Mouse (Mus musculus) frontal cortex, postnatal 36 days (tissue): Measurements from ENCODE around the gene Ppp2r5b.

Experiments
- DNase-seq, 2 experiments: peaks; one replicate each; pipeline ENCODE4 v3.0.0; 2022; ENCODE audit warnings: low spot score in 2 of 2

Gene Ppp2r5b

DNA sequence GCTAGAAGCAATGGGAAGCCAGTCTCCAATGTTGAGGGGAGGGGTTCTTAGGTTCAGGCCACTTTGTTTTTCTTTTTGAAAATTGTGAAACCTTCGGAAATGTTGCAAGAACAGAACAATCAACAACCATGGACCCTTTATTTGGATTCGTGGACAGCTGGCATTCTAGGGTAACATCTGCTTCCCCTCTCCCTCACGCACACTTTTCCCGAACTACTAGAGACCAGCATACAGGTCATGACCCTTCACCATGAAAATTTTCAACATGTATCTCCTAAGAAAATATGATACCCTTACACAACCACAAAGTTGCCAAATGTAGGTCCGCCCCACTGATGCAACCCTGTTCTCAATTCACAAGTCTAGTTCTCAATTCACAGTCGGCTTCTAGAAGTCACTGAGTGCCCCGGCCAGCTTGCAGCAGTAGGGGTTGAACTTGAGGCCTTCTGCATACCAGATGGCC, 33.0 kb upstream of the Ppp2r5b start:
- DNase-seq: no peak

DNA sequence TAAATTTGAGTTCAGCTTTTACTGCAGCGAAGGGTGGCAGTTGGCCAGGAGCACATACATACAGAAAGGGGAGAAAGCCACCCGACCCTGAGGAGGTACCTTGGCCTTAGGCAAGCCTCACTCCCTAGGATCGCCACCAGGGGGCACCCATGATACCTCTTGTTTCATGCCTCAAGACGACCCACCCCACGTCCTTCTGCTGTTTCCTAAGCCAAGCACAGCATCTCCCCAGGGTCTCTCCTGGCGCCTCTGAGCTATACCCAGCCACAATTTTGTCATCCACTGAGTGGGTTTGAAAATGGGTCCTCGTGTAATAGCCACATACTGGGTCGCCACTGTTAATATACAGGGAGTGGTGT, 32.5 kb upstream of the Ppp2r5b start:
- peak; percentile 86 to 90 for DNase-seq

DNA sequence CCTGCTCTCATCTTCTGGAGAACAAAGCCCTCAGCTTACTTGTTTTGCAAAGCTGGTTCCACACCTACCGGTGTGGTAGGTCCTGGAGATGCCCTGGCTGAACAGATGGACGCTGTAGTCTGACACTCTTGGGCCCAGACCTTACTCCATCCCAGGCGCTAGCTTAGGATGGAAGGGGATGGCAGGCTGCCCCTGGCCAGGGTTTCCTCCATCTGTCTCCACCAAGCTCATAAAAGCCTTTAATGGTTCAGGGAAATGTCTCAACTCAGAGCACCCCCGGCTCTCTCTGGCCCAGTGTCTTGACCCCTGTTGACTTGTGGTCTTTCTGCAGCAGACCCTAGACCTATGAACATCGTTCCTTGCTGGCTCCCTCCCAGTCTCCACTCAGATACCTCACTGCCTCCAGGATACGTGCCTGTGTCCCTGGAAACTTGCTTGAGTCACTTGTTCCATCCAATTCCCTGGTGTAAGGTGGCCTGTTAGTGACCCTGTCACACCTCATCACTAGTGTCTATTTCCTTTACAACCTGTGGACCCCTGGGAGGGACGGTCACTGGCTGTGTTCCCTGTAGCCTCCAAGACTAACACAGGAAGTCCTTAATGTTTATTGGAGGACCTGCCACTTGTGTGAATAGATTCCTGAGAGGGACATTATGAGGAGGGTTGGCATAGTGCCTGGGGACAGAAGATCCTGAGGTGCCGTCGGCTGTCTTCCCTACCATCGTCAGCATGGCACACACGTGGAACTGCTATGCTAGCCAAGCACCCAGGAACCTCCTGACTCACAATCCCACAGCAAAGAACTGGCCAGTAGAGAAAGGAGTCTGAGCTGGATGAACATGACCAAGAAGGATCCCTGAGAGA, 31.9 kb upstream of the Ppp2r5b start:
- no peak for DNase-seq

DNA sequence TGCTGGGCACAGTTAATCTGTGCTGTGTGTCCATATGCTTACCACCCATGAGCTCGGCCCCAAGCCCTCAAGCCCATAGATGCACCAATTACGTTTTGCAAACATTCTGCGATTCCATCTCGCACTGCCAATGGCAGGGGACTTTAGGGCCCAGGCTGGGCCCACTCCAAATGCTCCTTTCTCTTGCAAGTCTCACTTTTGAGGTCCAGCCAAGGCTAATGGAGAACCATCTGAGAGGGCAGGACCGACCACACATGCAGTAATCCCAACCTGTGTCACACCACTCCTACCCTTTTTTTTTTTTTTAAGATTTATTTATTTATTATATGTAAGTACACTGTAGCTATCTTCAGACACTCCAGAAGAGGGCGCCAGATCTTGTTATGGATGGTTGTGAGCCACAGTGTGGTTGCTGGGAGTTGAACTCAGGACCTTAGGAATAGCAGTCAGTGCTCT, 30.1 kb upstream of the Ppp2r5b start:
- no peak for DNase-seq

DNA sequence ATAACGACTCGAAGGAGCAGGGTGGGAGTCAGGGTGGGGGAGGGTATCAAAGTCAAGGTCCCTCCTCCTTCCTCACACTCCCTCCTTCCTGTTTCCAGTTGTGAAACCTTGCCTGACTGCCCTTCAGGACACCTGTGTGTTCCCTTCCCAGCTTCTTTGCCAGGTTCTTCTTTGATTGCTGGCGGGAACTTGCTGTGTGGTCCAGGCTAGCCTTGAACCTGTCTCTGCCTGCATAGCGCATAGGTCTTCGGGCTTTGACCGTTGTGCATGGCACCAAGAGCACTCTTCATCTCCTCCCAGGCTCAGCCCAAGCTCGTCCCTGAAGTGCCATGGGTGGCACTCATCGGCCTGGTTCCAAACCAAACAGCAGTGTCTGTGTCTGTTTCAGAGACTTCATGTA, 29.3 kb upstream of the Ppp2r5b start:
- no peak for DNase-seq

DNA sequence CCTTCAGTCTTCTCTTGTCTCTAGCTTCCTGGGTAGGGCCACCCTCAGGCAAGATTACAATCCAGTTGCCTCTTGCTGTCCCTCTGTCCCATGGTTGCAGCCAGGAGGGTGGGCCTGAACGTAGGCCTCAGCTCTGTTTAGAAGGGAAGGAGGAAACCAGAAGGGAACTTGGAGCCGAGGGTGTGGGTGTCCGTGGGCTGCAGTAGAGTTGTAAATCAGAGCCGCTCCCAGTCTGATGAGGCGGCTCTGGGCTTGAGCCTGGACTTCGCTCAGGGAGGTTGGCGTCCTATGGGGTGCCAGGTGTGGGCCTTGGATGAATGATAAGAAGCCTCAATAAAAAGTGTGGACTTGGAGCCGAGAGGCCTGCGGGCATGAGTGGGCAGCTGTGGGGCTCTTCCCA, 28.5 kb upstream of the Ppp2r5b start:
- DNase-seq: peak in 1 of 2 experiments; percentile 33

DNA sequence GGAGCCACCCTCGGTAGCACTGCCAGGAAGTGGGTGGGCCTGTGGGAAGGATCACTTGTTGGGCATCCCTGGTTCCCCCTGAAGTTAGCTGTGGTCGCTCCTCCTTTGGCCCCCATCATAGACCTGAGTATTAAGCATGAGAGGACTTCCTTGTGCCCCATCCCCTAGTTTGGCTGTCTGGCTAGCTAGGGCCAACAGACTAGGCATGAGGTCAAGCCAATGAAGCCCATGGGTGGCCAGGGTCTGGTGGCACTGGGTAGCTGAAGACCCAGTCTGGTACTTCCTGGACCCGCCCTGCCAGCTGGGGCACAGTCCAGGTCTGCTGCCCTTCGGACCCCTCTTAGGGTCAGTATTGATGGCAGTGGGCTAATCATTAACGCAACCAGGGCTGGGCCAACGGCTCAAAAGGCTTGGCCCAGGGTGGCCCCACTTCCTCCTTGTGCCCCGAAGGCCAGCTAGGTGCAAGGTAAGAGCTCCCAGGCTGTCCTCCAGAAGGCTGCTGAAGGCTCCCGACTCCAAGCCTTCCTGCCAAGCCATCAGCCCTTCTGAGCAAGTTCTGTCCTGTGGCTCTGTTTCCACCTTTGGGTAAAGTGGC, 27.3 kb upstream of the Ppp2r5b start:
- DNase-seq: no peak

DNA sequence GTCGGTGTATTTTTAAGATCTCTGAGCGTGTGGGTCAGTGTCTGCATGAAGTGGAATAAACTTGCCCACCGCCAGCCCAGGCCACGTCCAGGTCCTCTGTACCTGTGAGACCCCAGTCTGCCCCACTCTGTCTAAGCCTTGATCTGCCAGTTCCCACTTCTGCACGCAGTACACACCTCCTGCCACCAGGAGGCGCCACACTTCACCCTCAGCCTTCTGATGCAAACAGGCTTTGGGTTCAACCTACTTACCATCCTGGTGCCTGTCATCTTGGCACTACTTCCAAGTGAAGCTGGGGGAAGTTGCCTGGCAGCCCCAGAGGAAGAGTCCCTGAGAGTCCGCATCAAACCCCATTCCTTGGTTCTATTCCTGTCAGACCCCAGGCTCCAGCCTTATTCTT, 26.6 kb upstream of the Ppp2r5b start:
- peak; percentile 55 to 74 for DNase-seq

DNA sequence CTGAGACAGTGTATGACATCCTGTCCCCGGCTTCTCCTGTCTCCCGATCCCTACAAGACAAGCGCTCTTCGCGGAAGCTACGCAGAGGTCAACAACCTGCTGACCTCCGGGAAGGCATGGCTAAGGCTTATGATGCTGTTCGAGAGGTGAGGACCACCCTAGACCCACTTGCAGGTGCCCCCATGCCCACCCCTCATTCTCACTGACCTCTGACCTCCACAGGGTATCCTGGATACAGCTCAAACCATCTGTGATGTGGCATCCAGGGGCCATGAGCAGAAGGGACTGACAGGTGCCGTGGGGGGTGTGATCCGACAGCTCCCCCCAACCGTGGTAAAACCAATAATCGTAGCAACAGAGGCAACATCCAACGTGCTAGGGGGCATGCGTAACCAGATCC, 25.7 kb upstream of the Ppp2r5b start:
- DNase-seq: no peak

DNA sequence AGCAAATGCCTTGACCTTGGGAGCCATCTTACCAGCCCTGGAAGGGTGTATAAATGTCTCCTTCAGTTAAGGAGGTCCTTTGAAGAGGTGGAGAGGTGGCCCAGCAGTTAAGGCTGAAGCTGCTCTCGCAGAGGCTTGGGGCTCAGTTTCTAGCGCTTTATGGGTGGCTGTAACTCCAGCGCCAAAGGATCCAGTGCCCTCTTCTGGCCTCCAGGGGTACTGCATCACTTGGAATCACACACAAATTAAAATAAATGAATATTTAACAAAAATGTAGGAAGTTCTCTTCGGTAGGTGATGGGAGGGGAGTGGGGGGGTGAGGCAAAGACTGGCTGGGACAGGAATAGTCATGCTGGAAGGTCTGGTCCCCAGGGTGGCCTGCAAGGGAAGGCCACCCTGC, 25.3 kb upstream of the Ppp2r5b start:
- DNase-seq: no peak

DNA sequence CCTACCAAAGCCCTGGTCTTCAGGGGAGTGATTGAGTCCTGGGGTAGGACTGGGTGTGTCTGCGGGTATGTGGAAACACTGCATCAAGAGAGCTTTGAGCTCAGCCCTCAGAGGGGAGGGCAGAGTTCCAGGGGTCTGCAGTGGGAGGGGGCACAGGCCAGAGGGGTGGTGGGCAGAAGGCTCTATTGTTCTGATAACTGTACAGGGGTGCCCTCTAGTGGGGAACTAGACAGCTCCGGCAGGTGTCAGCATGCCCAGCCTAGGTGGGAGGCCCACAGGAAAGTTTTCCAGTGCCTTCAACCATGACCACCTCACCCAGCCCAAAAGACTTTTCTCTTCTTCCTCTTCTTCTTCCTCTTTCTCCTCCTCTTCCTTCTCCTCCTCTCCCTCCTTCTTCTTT, 24.8 kb upstream of the Ppp2r5b start:
- no peak for DNase-seq

DNA sequence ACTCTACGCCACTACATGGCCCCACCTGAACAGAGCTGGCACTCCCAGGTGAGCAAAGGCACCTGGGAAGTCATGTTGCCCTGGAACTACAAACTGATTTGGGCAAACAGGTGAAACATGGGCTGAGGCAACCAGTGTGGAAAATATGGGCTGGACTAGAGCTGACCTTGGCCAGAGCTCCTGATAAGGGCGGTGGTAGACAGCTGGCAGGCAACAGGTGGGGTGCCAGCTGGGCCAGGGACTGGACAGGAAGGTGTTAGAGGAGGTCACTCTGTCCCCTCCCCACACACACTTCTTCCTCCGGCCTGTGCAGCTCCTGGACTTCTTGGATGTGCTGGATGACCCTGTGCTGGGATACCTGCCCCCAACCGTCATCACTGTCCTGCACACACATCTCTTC, 17.3 kb upstream of the Ppp2r5b start:
- DNase-seq: no peak

DNA sequence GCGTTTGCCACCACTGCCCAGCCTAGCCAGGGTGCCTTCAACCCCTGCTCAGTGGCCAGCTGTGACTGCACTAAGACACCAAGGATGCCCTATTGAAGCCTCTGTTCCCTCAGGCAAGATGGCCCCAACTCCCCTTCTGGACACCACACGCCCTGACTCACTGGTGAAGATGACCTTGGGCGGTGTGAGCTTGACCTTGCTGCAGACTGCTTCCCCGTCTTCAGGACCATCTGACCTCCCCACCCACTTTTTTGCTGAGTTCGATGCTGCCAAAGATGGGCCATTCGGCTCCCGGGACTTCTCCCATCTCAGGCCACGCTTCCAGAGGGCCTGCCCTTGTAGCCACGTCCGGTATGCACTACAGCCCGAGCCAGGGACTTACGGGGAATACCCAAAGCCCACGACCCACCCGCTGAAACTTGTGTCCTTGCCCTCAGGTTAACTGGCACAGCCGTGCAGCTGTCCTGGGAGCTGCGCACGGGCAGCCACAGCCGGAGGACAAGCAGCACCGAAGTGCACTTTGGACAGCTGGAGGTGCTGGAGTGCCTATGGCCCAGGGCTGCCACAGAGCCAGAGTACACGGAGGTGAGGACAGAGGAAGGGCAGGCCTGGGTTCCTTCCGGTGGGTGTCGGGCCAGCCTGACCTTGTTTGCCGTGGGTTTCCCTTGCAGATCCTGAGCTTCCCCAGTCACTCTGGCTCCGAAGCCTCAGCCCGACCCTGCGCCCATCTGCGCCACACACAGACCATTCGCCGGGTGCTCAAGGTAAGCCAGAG, 12.0 kb upstream of the Ppp2r5b start:
- DNase-seq: no peak

DNA sequence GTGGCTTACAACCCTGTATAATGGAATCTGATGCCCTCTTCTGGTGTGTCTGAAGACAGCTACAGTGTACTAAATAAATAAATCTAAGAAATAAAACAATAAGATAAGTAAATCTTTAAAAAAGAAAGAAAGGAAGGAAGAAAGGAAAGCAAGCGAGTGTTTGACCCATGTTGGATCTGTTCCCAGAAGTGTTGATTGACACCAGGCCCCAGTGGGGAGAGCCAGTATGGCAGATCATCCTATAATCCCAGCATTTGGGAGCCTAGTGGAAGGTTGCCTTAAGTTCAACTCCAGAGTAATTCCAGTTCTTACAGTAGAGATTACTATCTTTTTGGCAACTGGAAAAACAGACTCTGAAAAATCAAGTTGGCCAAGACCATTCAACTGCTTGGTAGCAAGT, 10.1 kb upstream of the Ppp2r5b start:
- no peak for DNase-seq

DNA sequence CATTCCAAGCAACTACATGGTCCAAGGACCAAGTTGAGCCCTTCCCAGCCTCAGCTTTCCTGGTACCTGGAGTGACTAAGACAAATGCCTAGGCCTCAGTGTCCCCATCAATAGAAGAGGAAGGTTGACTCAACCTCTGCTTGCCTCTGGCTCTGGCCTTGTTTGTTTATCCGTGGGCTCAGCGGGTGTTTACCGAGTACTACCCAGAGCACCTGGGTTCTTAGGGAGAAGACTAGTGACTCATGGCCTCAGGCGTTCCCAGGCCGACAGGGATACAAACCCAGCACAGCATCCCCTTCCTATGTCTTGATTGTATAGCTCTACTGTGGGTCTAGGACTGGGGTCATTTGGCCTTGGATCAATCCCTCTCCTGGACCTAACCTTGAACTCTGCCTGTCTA, 7.6 kb upstream of the Ppp2r5b start:
- DNase-seq: no peak

DNA sequence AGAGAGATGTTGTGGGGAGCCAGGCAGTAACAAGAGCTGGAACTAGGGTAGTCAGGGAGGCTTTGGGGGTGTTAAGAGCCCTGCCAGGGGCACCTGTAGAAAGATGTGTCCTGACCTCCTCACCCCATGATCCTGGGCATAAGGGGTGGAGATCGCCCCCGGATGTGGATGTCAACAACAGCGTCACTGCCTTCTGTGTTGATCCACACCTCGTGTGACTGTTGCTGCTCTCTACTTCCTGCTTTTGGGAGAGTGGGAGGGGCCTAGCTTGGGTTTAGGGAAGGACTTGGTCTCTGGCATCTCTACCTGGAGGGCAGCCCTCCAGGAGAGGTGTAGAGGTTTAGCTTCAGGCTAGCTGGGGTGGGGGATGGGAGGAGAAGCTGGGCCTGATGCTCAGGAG, 6.6 kb upstream of the Ppp2r5b start:
- DNase-seq: peak in 1 of 2 experiments; percentile 19

DNA sequence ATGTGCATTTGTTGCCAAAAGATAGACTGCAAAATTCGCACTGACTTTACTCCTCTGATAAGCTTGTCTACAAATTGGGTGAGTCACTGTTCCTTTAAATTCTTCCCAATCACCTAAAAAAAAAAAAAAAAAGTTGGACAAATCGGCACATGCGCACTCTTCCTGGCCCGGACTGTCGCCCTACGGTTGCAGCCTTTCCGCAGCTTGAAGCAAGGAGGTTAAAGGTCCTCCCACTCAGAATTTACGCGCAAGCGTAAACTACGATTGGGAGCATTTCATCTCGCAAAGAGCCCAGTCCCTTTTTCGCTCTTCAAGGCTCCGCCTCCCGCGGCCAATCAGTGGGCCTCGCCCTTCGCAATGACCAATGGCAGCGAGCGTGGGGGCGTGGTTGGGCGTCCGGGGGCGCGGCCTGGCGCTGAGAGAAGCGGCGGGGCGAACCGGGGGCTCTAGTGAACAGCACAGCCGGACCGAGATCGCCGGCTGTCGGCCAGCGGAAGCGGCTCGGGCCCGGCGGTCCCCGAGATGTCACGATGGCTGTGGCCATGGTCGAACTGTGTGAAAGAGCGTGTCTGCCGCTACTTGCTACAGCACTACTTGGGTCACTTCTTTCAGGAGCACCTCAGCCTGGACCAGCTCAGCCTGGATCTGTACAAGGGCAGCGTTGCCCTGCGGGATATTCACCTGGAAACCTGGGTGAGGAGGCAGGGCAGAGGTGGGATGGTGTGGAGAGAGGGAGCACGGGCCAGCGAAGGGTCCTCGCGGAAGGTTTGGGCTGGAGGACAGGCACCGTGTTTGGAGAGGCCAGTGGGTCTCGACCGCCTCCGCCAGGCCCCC, 5.8 kb upstream of the Ppp2r5b start, which contains the start of gene Atg2a:
Gene Atg2a (plus strand): TSS at position 395 of the 834 bp plus-strand sequence.
- peak; percentile 97 to 98 for DNase-seq

DNA sequence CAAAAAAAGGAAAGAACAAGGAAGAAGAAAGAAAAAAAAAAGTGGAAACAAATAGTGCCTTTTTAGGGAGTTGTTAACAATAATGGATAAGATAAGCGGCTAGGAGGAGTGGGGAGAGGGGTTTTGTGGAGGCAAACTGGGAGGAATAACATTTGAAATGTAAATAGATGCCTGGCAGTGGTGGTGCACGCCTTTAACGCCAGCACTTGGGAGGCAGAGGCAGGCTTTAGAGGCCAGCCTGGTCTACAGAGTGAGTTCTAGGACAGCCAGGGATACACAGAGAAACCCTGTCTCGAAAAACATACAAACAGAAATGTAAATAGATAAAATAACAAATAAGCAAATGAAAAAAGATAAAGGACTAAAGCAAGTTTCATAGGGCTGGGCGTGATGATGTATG, 5.1 kb upstream of the Ppp2r5b start:
- DNase-seq: no peak

DNA sequence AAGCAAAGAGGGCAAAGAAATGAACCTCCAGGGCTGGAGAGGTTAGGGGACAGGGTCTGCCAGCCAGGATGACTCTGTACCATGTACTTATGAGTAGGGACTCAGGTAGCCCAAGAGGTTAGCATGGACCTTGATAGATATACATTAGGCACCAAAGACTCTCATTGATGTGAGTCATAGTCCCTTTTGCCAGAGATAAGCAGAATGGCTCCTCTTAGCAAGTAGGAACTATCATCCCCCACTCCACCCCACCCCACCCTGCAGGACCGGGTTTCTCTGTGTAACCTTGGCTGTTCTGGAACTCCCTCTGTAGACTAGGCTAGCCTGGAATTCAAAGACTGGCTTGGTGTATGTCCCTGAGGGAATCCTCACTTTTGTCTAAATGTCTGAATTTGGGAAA, 4.5 kb upstream of the Ppp2r5b start:
- no peak for DNase-seq

DNA sequence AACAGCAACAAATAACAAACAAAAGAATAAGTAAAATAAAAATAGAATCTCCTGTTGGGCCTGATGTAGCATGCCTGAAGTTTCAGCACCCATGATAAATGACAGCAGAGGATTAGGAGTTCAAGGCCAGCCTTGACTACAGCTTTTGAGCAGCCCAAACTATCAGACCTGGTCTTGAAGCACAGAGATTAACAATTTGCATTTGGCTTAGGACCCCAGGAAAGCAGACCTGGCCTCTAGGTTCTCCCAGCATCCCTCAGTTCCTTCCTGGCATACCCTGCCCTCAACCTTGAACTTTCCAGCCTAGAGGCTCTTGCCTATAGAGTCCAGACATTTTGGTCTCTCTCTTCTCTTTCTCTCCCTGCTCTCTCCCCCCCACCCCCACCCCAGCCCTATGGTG, 3.1 kb upstream of the Ppp2r5b start:
- no peak for DNase-seq

DNA sequence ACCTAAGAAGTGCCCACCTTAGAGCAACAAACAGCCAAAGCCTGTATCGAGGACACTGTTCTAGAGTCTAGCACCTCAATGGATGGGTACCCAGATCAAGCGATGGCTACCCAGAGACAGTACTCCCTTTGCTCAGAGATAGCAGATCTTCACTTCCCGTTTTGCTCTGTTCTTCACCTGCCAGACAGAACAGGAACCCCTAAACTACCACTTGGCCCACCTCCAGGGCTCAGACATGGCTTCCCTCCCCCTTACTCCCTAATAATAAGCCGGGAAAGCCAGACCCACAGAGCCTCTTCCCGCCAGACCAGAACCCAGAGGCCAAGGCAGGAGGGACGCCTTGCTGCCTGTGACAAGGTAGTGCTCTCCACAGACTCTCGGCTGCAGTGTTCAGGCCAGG, 1.2 kb upstream of the Ppp2r5b start:
- no peak for DNase-seq

DNA sequence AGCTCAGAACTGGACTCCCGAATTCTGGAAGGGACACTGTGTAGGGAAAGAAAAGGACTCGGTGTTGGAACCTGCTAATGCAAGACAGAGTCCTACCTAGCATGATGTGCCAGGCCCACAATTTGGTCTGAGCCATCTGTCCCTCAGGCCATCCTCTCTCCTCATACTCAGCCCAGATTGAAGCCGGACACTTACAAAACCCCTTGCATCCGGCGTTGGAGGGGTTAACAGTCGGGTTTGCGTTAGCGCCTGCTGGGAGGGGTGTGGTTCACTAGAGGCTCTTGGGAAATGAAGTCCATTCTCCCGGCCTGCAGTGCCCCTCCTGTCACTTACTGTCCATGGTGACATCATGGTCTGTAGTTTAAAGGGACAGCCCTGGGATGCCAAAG, 375 bp upstream of the Ppp2r5b start:
- peak; percentile 89 to 92 for DNase-seq
